Mouse (Mus musculus): ENCODE measurements at regions not wholly inside any gene's neighbourhood (a gene's known extent, or its start where the extent isn't known, plus 50 kb on each side); places are given as distances from the start of the nearest gene placed in this dataset.
A peak's percentile ranks its signal among the peaks of the same experiment; 100 is the strongest.

DNA sequence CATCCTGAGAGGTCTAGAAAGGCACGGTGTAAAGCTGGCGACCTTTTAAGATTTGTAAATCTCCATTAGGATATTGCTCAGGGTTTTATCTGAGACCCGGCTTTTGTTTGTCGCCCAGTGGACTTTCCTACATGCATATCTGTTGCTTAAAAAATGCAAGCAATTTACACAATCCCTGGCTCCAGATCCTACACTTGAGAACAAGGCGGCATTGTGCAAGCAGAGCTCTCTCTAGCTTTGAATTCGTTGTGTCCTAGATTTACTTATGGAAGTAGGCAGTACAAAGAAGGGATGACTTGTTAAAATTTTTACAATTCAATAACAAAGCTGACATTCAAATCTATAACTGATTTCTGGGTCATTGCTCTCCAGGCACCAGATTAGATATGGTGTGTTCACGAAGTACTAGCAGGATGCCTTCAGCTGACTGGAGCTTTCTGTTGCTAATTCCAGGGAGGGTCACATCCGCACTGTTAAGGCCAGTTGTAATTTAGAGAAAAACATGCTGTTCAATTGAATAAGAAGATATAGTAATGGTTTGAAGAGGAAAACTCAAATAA is 62.2 kb upstream of the Teddm2 start:
- no peak for DNase-seq (ENCODE audit: low read depth, low spot score)

DNA sequence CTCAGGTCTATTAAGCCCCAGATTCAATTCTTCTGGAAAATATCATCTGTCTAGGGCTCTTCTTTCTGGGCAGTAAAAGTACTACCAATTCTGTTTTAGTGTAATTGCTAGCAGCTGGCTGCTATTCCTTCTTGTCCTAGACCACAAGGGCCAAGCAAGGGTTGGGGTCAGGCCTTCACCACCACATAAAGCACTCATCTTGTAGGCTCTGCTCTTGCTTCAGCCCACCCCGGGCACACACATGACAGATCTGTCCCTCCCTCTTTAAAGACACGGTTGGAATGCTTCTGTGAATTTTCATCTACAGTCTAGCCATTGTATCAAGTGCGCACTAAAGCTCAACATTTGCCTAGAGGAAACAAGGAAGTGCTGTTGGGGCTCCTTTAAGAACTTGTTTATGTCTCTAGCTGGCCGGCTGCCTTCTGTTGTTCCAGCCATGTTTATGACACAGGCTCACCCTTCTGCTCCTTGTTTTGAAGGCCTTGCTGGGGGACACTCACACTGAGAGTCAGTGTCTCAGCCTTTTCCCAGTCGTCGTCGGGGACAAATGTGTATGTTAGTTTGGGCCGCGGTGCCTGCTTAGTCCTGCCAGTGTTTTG is 63.8 kb upstream of the Teddm2 start:
- no peak for DNase-seq (ENCODE audit: low read depth, low spot score)

DNA sequence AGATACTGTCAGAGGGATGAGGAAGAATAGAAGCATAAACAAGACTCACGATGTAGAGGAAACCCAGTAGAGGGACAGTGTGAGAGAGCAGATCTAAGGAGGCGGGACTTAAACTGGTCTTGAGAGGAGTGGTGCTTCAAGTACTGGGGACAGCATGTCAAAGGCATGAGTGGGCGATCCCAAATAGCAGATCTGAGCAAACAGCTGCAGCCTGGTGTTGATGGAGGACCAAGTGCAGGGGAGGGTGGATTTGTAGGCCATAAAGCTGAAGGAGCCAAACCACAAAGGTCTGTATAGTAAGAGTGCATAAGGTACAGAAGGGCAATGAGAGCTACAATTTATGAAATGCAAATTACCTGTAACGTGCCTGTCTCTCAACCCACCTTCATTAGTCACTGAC is 69.4 kb upstream of the Teddm2 start:
- DNase-seq (ENCODE audit: low read depth, low spot score): no peak

DNA sequence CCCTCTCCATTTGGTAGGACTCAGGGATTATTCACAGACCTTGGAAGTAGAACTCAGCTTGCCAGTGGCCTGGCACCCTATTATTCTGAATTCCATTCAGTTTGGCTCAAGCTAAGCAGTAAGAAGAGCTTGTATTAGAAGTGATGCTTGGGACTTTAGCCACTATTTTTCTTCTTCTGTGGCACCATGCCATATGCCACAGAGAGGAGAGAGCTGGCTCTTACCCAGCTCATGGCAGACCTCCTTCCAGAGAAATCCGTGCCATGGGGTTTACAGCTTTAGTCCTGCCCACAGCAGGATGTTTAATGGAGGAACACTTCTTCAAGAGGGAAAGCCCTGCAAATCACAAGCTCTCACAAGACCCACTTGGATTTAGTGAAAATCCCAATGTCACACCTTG is 74.3 kb upstream of the Teddm2 start:
- no peak for DNase-seq (ENCODE audit: low read depth, low spot score)

DNA sequence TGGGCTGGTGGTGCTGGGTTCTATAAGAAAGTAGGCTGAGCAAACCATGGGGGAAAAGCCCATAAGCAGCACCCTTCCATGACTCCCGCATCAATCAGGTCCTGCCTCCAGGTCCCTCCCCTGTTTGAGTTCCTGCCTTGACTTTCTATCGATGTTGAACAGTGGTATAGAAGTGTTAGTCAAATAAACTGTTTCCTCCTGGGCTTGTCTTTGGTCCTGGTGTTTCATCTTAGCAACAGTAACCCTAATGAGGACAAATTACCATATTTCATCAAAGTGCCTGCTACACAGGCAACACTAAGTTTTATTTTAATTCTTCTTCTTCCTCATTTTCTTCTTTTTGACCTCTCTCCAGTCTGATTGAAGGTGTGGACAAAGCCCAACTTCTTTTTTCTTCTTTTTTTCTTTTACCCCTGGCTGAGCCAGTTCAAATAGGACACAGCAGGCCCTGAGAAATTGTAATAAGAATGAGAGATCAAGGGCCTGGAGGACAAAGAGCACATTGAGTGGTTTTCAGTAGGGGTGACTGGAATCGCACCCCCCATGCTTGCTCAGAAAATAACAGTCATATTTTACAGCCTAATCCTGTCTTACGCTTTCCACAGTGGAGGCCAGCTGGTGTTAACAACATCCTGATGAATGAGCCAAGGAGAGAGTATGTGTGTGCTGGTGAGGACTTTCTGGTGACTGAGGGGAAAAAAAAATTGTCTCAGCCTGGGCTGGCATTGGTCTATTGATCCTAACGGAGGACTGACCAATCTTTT is 78.1 kb upstream of the Teddm2 start:
- no peak for DNase-seq (ENCODE audit: low read depth, low spot score)

DNA sequence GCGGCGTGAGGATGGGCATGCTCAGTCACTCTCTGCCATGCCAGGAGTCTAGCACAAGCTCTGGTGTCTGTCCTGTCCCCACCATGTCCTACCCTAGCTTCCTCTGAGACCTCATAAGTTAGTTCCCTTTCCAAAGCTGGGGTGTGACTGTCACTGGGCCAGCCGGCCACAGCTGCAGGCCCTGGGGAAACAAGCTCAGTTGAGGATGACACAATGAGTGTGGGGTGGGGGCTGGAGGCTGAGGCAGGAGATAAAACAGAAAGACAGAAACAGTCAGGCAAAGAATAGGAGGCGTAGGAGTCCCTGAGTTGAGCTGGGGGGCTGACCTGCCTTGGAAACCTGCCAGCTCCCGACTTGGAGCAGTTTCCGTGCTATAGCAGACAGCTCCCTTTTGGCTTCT is 80.9 kb upstream of the Teddm2 start:
- DNase-seq (ENCODE audit: low read depth, low spot score): no peak

DNA sequence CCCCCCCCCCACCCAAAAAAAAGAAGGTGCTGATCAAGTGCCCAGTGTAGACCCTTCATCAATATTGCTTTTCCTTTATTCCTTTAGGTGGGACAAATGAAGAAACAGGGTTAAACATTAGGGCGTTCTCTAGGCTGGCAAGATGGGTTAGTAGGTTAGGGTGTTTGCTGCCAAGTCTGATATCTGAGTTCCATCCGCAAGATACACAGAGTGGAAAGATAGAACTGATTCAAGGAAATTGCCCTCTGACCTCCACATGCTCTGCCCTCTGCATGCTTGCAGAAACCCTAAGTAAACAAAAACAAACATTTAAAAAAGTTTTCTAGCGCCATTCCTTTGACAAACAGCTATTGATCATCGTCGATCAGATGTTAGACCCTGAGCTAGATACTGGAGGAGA is 85.6 kb upstream of the Teddm2 start:
- DNase-seq (ENCODE audit: low read depth, low spot score): no peak

DNA sequence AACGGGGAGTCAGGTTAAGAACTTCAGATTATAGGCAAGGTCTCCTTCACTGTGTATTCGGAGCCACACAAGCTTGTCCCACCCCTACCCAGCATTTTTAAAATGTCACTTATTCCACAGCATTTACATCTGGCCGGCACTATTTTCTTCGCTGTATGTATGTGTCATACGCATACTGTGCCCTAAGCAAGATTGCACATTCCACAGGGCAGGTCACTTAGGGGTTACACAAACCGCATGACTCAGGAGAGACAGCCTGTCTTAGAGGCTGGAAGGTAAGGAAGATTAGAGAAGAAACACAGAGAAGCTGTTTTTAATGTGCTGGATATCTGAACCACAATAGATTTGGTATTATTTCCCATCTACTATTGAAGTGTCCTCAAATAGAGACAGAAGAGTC is 86.6 kb upstream of the Teddm2 start:
- DNase-seq (ENCODE audit: low read depth, low spot score): no peak

DNA sequence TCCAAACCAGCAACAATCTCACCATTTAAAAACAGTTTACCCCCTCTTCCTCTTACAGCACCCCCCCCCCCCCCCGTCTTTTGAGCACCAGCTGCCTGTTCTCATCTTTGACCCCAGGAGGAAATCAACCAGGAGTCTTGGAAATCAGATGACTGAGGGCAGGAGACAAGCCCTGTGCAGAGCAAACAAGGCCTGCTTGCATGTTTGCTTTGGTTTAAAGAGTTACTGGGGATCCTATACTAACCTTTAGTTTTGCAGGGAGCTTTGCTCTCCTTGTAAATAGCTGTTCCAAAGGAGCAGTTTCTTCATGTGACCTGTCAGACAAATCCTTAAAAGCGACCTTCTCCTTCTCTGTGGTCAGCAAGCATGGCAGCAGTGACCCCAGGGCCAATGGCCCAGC is 88.3 kb upstream of the Teddm2 start:
- DNase-seq (ENCODE audit: low read depth, low spot score): no peak

DNA sequence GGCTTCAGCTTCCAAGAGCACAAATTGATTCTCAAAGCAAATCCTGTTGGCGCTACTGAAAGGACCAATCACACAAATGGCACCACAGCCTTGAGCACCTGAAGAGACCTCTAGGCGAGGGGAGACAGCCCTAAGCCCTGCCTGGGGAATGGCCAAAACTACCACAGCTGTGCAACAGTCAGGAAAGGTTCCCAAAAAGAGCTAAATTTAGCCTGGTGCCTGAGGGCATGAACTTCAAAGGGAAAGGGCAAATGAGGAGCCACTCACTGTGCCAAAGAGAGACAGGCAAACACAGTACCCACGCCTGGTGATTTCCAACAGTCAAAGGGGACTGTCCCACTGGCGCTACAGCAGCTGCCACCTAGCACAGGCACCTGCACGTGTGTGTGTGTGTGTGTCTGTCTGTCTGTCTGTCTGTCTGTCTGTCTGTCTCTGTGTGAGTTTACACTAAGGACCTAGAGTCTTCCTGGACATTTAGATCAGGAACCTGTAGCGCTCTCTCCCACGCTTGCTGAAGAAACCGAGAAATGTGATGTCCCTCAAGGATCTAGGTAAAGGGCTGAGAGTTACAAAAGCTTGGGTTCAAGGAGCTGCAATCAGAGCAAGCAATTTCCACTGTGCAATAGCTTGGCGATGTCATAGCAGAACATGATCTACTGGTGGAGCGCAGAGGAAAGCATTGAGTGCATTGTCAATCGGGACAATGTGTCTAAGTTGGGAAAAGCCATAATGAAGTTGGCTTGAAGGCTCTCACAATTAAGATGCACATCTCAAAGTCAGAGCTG is 90.8 kb upstream of the Teddm2 start:
- peak; percentile 4 for DNase-seq (ENCODE audit: low read depth, low spot score)

DNA sequence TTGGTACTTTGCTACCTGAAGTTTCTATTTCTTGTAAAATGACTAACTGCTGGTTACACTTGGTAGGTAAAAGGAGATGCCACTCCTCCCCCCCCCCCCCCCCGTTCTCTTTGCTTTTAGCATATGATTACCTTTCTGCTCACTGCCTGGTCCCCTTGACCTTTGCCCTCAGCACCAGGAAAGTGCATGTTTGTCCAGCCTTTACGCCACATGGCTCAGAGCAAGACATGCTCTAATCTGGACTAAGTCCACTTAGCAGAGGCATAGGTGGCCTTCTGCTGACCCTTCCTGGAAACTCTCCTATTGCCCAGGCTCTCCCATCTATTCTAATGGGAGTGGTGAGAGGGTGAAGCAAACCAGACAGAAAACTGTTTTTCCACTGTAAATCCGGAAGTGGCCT is 92.4 kb upstream of the Teddm2 start:
- no peak for DNase-seq (ENCODE audit: low read depth, low spot score)

DNA sequence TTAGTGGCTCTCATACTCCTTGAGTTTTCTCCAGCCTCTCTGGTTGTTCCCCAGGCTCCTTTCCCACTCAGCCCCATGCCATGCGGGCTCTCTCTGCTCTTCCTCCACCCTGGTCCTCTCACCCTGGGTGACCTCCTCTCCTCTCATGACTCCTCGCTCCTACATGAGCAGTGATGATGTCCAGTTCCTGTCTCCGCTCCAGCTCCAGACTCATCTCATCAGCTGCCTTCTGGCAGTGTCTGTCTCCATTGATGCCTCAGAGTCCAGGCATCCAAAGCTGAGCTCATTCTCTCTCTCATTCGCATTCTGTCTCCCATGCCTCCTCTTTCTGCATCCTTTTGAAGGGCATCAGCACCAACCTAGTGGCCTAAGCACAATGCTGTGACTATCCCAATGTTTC is 94.8 kb upstream of the Teddm2 start:
- DNase-seq (ENCODE audit: low read depth, low spot score): no peak

DNA sequence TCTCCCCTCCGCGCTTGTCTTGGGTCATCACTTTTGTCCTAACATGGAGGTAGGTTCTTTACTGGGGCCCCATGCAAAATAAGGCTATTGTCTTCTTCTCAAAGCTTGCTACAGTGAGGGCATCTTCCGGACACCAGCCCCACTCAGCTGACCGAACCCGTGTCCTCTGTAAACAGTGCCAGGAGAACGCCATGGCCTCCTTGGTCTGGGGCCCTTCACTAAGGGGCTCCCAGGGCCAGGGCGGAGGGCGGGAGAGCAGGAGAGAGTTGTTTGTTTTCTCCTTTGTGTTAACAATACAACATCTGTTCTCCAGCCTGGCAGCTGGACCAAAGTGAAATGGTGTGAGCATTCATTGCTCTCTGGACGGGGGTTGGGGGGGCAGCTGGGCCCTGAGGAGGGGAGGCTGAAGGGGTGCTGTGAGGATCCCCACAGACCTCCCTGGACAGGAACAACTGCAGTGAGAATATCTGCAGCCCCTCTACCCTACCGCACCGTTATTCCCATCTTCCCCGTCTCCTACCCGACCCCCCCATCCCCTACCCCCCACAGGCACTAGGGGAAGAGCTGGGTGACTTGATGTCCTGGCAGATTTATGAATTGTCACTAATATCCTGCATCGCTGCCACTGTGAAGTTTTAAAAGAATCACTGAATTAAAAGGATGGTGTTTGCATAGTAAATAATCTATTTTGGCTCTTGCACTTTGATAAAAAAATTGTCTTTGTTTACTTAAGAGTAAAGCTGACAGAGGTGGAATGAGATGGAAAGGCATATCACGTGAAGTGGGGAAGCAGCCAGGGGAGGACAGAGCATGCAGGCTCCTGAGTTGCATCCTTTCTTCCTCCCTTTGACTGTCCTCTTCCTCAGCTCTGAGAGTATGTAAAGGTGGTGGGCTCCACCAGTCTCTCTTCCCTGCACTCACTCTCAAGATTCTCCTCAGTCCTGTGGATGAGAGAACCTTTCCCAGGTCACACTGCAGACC is 97.5 kb upstream of the Teddm2 start:
- DNase-seq (ENCODE audit: low read depth, low spot score): no peak

DNA sequence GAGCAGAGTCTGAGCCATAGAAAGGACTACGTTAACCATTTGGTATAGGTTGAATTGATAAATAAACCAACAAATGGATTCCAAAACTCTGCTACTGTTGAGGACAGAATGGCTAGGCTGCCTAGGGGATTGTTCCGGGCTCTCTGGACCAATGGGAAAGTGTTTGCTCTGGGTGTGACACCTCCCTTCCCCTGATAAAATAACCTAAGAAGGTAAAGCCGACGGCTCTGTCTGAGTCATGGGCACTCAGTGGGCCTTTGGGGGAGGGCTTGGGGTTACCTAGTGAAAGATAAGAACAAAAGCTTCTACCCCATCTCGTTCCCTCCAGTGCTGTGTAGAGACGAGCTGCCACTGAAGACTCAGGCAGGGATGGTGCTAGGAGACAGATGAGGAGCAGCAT is 99.7 kb upstream of the Teddm2 start:
- no peak for DNase-seq (ENCODE audit: low read depth, low spot score)

DNA sequence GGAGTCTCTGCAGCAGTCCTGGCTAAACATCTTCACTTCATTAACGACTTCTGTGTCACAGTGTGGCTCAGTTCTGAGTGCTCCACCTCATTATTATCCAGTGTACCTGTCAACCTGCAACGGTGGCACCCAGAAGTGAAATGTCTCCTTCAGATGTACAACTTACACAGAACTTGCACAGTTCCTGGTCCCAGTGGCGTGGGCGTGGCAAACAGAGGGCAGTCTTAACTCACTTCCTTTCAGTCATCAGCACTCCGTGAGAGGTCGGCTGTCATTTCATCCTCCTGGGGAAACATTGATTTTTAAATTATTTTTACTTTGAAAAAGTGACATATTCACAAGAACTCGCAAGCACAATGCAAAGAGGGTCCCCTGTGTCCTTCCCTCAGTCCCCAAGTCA is 103.6 kb upstream of the Teddm2 start:
- peak; percentile 19 for DNase-seq (ENCODE audit: low read depth, low spot score)

DNA sequence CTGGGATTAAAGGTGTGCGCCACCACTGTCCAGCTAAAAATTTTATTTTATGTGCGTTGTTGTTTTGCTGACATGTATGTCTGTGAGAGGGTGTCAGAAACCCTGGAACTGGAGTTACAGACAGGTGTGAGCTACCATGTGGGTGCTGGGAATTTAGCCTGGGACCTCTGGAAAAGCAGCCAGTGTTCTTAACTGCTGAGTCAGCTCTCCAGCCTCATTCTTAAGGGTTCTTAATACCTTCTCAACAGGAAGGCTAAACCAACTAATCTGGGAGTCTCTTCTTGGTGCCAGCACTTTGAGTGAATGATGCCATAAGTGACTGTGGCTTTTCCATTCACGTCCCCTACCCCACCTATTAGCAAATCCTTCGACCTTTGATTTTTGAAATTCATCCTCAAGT is 104.6 kb upstream of the Teddm2 start:
- no peak for DNase-seq (ENCODE audit: low read depth, low spot score)

DNA sequence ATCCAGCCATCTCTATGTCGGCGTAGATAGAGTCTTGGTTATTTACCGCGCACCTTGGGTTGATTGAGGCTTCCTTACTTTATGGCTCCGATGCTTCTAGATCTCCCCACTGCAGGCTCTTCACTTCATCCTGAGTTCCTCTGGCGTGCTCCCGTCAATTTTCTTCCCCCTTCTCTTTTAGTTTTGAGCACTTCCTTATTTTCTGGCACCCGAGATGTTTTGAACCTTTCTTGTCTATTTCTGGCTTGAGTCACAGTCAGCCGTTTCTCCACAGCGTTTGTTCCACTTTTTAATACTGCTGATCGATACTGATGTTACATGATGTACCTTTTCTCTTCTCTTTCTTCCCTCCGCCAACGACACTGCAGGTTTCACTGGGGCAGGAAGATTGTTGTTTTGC is 106.0 kb upstream of the Teddm2 start:
- DNase-seq (ENCODE audit: low read depth, low spot score): no peak

DNA sequence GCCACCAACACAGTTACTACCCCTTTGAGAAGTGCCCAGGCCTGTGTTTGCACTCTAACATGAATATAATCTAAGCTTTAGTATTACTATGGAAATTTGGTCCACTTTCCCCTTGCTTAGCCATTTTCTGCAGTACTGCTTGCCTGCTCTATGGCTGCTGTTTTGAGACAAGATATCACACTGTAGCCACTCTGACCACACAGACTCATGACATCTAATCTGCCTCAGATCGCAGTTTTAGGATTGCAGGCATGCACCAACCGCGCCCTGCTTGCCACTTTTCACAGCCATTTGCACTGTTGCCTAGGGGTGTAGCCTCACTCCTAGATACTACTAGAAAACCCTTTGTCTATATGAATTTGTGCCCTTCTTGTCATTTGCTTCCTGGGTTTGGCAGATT is 107.4 kb upstream of the Teddm2 start:
- DNase-seq (ENCODE audit: low read depth, low spot score): no peak

DNA sequence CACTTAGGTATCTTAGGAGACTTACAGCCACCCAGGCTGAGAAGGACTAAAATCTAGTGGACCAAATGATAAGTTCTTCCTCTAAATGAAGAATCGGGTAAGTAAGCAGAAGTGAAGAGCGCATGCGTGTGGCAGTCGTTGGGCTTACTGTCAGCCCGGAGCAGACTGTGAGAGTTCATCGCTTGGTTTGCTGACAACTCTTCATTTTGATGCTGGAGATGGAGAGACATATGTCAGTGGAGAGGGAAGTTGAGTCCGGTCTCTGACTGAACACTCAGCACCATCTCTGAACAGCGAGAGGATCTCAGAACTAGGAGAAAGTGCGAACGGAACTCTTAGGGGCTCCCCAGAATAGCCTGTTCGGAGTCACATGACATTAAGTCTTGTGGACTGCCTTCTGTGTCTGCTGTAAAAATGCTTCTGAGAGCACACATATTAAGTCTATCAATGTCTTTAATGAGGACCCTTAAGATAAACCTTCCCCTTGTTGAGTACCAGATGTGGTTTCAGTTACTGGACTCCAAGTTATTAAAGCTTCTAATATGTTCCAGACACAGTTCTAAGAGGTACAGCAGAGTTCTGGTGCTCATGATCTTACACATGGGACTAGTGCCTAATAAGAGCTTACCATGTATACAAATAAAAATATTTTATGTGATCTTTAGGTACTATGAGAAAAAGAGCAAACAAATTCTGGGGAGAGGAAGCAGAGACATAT is 108.7 kb upstream of the Teddm2 start:
- no peak for DNase-seq (ENCODE audit: low read depth, low spot score)

DNA sequence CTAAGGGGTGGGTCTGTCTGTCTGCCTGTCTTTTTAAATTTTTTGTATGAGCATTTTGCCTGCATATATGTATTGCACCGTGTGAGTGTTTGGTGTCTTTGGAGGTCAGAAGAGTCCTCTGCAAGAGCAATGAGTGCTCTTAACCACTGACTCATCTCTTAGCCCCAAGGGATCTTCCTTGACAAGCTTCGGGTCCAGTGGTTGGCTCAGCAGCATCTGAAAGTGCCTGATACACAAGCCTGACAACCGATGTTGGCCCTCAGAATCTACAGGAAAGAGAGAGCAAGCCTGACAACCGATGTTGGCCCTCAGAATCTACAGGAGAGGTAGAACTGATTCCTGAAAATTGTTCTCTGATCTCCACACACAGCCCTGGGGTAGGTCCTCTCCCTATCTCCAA is 110.7 kb upstream of the Teddm2 start:
- DNase-seq (ENCODE audit: low read depth, low spot score): no peak

DNA sequence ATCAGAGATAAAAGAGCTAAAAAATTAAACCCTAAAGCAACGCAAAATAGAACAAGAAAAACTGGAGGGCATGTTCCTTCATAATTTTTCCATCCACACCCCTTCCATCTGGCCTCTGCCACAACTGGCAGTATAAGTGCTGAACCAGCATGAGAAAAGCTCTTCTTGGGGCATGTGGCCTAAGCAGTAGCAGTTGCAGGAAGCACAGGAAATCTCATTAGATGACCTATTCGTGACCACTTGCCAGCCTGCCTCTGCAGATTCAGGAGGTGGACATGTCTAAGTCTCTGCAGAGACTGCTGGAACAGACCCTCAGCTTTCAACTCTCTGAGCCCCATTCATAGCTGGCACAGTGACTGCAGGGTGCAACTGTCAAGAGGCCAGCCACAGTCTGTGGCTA is 116.5 kb upstream of the Teddm2 start:
- no peak for DNase-seq (ENCODE audit: low read depth, low spot score)

Data from A20 (cell line).